In the genomic region with DNA sequence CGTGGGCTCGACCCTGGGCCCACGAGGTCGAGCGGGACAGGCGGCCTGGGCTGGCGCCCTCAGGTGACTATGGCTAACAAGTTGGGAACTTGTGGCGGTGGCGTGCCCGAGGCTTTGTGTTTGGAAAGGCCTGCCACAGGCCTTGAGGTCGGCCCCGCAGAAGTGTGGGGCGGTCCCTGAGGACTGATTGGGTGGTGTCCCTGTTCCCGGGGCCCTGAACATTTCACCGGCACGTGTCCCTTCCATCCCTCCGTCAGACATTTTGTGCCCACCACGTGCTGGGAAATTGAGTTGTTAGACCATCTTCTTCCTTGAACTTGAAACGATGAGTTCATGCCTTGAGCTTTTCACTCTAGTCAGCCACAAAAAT, we compare ENCODE assay signal across 8 mouse cellular contexts. TPM values are rescaled to one million over a fixed set of nuclear protein-coding genes. Genes with fewer than 3 reads are reported as not detected.
A peak's percentile ranks its signal among the peaks of the same experiment; 100 is the strongest.
DNase-seq lines count a peak whose midpoint lies in the region; ATAC-seq lines count a peak whose summit lies in the region.

No protein-coding gene starts in this region.

- peak; percentile 16; the same call in 1 of the 2 replicates for ATAC-seq in cerebellum, adult (ENCODE audit: insufficient number of reproducible peaks, low FRiP score, low TSS enrichment)
- no peak for ATAC-seq in limb, embryonic 13.5 days (ENCODE audit: low FRiP score, low read depth)
- peak; percentile 18; the same call in 1 of the 2 replicates for ATAC-seq in midbrain, embryonic 14.5 days (ENCODE audit: low FRiP score, low TSS enrichment)

- H3K4me1 ChIP-seq in limb, embryonic 13.5 days: peaks cover 52% of the 10 kb centered on the region
- peaks cover 13% of the 10 kb centered on the region; the same call in 1 of the 2 replicates for H3K4me1 ChIP-seq in midbrain, embryonic 14.5 days (ENCODE audit: control insufficient read depth, insufficient read depth, low read length)

- peak overlapping the region; percentile 99 for H3K27ac ChIP-seq in limb, embryonic 13.5 days
- H3K27ac ChIP-seq in midbrain, embryonic 14.5 days (replicated peaks; ENCODE audit: low read depth, low read length): peak overlapping the region; percentile 97

- H3K4me3 ChIP-seq in limb, embryonic 13.5 days: peak overlapping the region; percentile 90
- peak overlapping the region; percentile 78 for H3K4me3 ChIP-seq in midbrain, embryonic 14.5 days (replicated peaks; ENCODE audit: low read depth, low read length)

- under 1% methylated on average over 19 of the region's 19 CpGs for WGBS in limb, embryonic 13.5 days
- WGBS in midbrain, embryonic 14.5 days: under 1% methylated on average over 19 of the region's 19 CpGs

- no peaks in the 10 kb centered on the region for H3K27me3 ChIP-seq in limb, embryonic 13.5 days
- no peaks in the 10 kb centered on the region for H3K27me3 ChIP-seq in midbrain, embryonic 14.5 days (ENCODE audit: control insufficient read depth, insufficient read depth, low read length)

- H3K9me3 ChIP-seq in limb, embryonic 13.5 days: no peaks in the 10 kb centered on the region
- no peaks in the 10 kb centered on the region for H3K9me3 ChIP-seq in midbrain, embryonic 14.5 days (ENCODE audit: control insufficient read depth, low read length)

- no peak for DNase-seq in cerebellum, postnatal 25 days
- DNase-seq in embryo, embryonic 10.5 days (ENCODE audit: low spot score): peak; percentile 84
- peak; percentile 97 for DNase-seq in heart, adult 11 months
- DNase-seq in kidney, adult 11 months: peak; percentile 58
- no peak for DNase-seq in midbrain, embryonic 14.5 days
- DNase-seq in spleen, postnatal 14 days (ENCODE audit: low spot score in 2 of 2): peak; percentile 49 to 56

- peak overlapping the region; percentile 83 for H3K4me2 ChIP-seq in limb, embryonic 13.5 days (replicated peaks)
- peak overlapping the region; percentile 91 for H3K4me2 ChIP-seq in midbrain, embryonic 14.5 days (ENCODE audit: low read length)

- peak overlapping the region; percentile 99 for H3K9ac ChIP-seq in limb, embryonic 13.5 days
- peak overlapping the region; percentile 87 for H3K9ac ChIP-seq in midbrain, embryonic 14.5 days (replicated peaks; ENCODE audit: low read length)

- H3K36me3 ChIP-seq in limb, embryonic 13.5 days: peaks cover 4% of the 10 kb centered on the region; the same call in 1 of the 2 replicates
- H3K36me3 ChIP-seq in midbrain, embryonic 14.5 days (ENCODE audit: control insufficient read depth, insufficient read depth, low read length): no peaks in the 10 kb centered on the region

RNA-seq across cellular contexts. Expression of a gene that starts 1.8 kb away (rescaled TPM):
- 284 and 307 TPM in 2 replicates for polyA plus RNA-seq in limb, embryonic 13.5 days (2015; fragmentation: Nextera tagmentation; extraction: Ambion mirVana)
- polyA plus RNA-seq in midbrain, embryonic 14.5 days (2014; fragmentation: Nextera tagmentation; extraction: Ambion mirVana): 64.0 and 70.4 TPM in 2 replicates

RNA-seq across cellular contexts. Expression of a gene that starts 36.6 kb away (rescaled TPM):
- polyA plus RNA-seq in limb, embryonic 13.5 days (2015; fragmentation: Nextera tagmentation; extraction: Ambion mirVana): 102 and 105 TPM in 2 replicates
- polyA plus RNA-seq in midbrain, embryonic 14.5 days (2014; fragmentation: Nextera tagmentation; extraction: Ambion mirVana): 47.3 and 47.5 TPM in 2 replicates

RNA-seq across cellular contexts. Expression of a gene that starts 39.2 kb away (rescaled TPM):
- 0.52 and 3.3 TPM in 2 replicates for polyA plus RNA-seq in limb, embryonic 13.5 days (2015; fragmentation: Nextera tagmentation; extraction: Ambion mirVana)
- polyA plus RNA-seq in midbrain, embryonic 14.5 days (2014; fragmentation: Nextera tagmentation; extraction: Ambion mirVana): 0.12 TPM in 1 of 2 replicates, not detected in the other

Comparison
In these comparisons a context has a peak if more than half of its experiments do, and no peak if none do; other contexts are left out.
1. DNase-seq: peak in embryo, embryonic 10.5 days (single experiment), heart, adult 11 months (single experiment), kidney, adult 11 months (single experiment) and spleen, postnatal 14 days (2 of 2); none in cerebellum, postnatal 25 days (0 of 2) and midbrain, embryonic 14.5 days (single experiment).